22 mouse cellular contexts compared by ENCODE assay signal in the genomic region with DNA sequence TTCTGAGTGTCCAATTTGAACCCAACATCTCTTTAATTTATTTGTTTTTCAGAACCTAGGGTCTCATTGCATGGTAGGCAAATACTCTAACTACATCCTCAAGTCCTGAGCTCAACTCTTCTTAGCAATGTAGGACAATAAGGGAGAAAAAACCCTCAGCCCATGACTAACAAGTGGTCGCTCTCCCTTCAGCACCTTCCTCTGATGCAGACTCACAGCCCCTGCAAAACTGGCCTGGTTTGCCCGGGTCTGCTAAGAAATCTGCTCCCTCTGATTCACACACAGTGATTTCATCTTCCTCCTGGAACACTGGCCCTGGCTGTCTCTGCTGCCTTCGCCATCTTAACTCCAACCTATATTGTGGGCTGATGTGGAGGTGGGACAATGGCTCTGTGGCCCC. TPM values are rescaled to one million over a fixed set of nuclear protein-coding genes. Genes with fewer than 3 reads are reported as not detected.
DNase-seq lines count a peak whose midpoint lies in the region; ATAC-seq and TF ChIP-seq lines count a peak whose summit lies in the region.
"Had no signal": no experiment of that assay in that cellular context is flagged by ENCODE, and none has a peak within 500 bp of the region (broad histone marks: within the 10 kb centered on the region; RNA-seq: fewer than 3 reads in every experiment).

No protein-coding gene starts in this region.

- peak; percentile 46 for DNase-seq in kidney, postnatal 0 days (ENCODE audit: low spot score)
- DNase-seq in kidney, postnatal 14 days, result no peak
- peak; percentile 15 for DNase-seq in MEL (ENCODE audit: low read depth, low spot score)
- peak; percentile 49 for DNase-seq in embryo, embryonic 10.5 days (ENCODE audit: low spot score)
- peak; percentile 31 for DNase-seq in forelimb bud, embryonic 11.5 days (ENCODE audit: low read depth, low spot score)
- no peak for DNase-seq in layer of hippocampus, postnatal 25 days (ENCODE audit: extremely low spot score in 1 of 2, low spot score in 1 of 2)
- no peak for DNase-seq in urinary bladder, adult 18-20 months (ENCODE audit: low spot score in 2 of 2)
- no peak for DNase-seq in heart, adult 9 months (ENCODE audit: low spot score in 2 of 2)
- DNase-seq: adrenal gland, postnatal 25 days; cerebellum, adult 9-11 months; gastrocnemius, postnatal 14 days; heart, adult 18-20 months; kidney, adult 8-10 months; kidney, postnatal 25 days; lung, postnatal 10 days; thymus, postnatal 25 days had no signal

- no peak for ATAC-seq in kidney, postnatal 0 days (replicated peaks; ENCODE audit: low FRiP score, low read depth)
- ATAC-seq: intestine, embryonic 15.5 days; midbrain, embryonic 13.5 days had no signal

- no peaks in the 10 kb centered on the region for H3K79me2 ChIP-seq in MEL (ENCODE audit: control insufficient read depth, insufficient read depth, low read length, poor library complexity)

- H3K4me3 ChIP-seq in kidney, postnatal 0 days (replicated peaks; ENCODE audit: low read depth, low read length), result no peak overlapping the region
- no peak overlapping the region for H3K4me3 ChIP-seq in MEL (ENCODE audit: control insufficient read depth in 1 of 2, insufficient read depth in 1 of 2, low read depth in 2 of 2, low read length in 2 of 2)
- H3K4me3 ChIP-seq: forebrain, embryonic 12.5 days; hindbrain, embryonic 15.5 days; intestine, embryonic 15.5 days; left cerebral cortex, adult 2 months; midbrain, embryonic 13.5 days; stomach, embryonic 15.5 days had no signal

- no peak for TF ChIP-seq EP300 in MEL (IDR thresholded peaks at IDR 0.05; ENCODE audit: low read depth in 1 of 2, low read length in 2 of 2)

- H3K4me2 ChIP-seq in kidney, postnatal 0 days (ENCODE audit: low read length), result no peak overlapping the region
- H3K4me2 ChIP-seq: forebrain, embryonic 12.5 days; hindbrain, embryonic 15.5 days; intestine, embryonic 15.5 days; midbrain, embryonic 13.5 days; stomach, embryonic 15.5 days had no signal

- H3K9me3 ChIP-seq in kidney, postnatal 0 days (replicated peaks; ENCODE audit: low read length), result no peaks in the 10 kb centered on the region
- H3K9me3 ChIP-seq in MEL (replicated peaks; ENCODE audit: insufficient read depth, low read length), result no peaks in the 10 kb centered on the region
- H3K9me3 ChIP-seq: forebrain, embryonic 12.5 days; hindbrain, embryonic 15.5 days; intestine, embryonic 15.5 days; midbrain, embryonic 13.5 days; stomach, embryonic 15.5 days had no signal

- no peak overlapping the region for H3K9ac ChIP-seq in kidney, postnatal 0 days (ENCODE audit: low read depth, low read length)
- H3K9ac ChIP-seq in MEL (ENCODE audit: control insufficient read depth, low read depth, low read length, poor library complexity, severe bottlenecking), result no peak overlapping the region
- H3K9ac ChIP-seq: forebrain, embryonic 12.5 days; hindbrain, embryonic 15.5 days; intestine, embryonic 15.5 days; midbrain, embryonic 13.5 days; stomach, embryonic 15.5 days had no signal

- no peak for TF ChIP-seq POLR2A in MEL (IDR thresholded peaks at IDR 0.05; ENCODE audit: control insufficient read depth in 1 of 2, insufficient read depth in 1 of 2, low read depth in 1 of 2, low read length in 2 of 2, poor library complexity in 1 of 2)

- TF ChIP-seq CTCF in kidney, postnatal 0 days (IDR thresholded peaks at IDR 0.05; ENCODE audit: low read depth), result no peak
- no peak for TF ChIP-seq CTCF in MEL (IDR thresholded peaks at IDR 0.05 in 2 of 3, conservative IDR thresholded peaks at IDR 0.05 in 1 of 3; ENCODE audit: control insufficient read depth in 1 of 3, insufficient read depth in 1 of 3, low read depth in 2 of 3, low read length in 3 of 3, poor library complexity in 1 of 3, severe bottlenecking in 1 of 3)

- no peak for TF ChIP-seq RAD21 in MEL (IDR thresholded peaks at IDR 0.05; ENCODE audit: low read depth, low read length)

- 62% methylated on average over 3 of the region's 3 CpGs for WGBS in kidney, postnatal 0 days

- no peaks in the 10 kb centered on the region for H3K36me3 ChIP-seq in kidney, postnatal 0 days (ENCODE audit: insufficient read depth, low read length)
- H3K36me3 ChIP-seq in MEL (ENCODE audit: control insufficient read depth in 1 of 2, insufficient read depth in 2 of 2, low read length in 2 of 2), result no peaks in the 10 kb centered on the region
- H3K36me3 ChIP-seq: forebrain, embryonic 12.5 days; hindbrain, embryonic 15.5 days; intestine, embryonic 15.5 days; midbrain, embryonic 13.5 days; stomach, embryonic 15.5 days had no signal

- no peaks in the 10 kb centered on the region for H3K4me1 ChIP-seq in kidney, postnatal 0 days (replicated peaks; ENCODE audit: insufficient read depth, low read length)
- H3K4me1 ChIP-seq in MEL (ENCODE audit: control insufficient read depth in 1 of 2, insufficient read depth in 2 of 2, low read length in 2 of 2), result no peaks in the 10 kb centered on the region
- H3K4me1 ChIP-seq: forebrain, embryonic 12.5 days; hindbrain, embryonic 15.5 days; intestine, embryonic 15.5 days; midbrain, embryonic 13.5 days; stomach, embryonic 15.5 days had no signal

- no peak overlapping the region for H3K27ac ChIP-seq in kidney, postnatal 0 days
- no peak overlapping the region for H3K27ac ChIP-seq in MEL (ENCODE audit: control insufficient read depth, low read depth, low read length)
- H3K27ac ChIP-seq: forebrain, embryonic 12.5 days; hindbrain, embryonic 15.5 days; intestine, embryonic 15.5 days; left cerebral cortex, adult 2 months; midbrain, embryonic 13.5 days; stomach, embryonic 15.5 days had no signal

- H3K27me3 ChIP-seq in kidney, postnatal 0 days (ENCODE audit: insufficient read depth, low read length), result no peaks in the 10 kb centered on the region
- no peaks in the 10 kb centered on the region; a peak in 1 of 4 replicates for H3K27me3 ChIP-seq in MEL (ENCODE audit: control insufficient read depth in 1 of 2, insufficient read depth in 2 of 2, low read length in 2 of 2)
- H3K27me3 ChIP-seq: forebrain, embryonic 12.5 days; hindbrain, embryonic 15.5 days; intestine, embryonic 15.5 days; midbrain, embryonic 13.5 days; stomach, embryonic 15.5 days had no signal

TF ChIP-seq in MEL, 35 proteins besides CTCF, POLR2A, EP300 and RAD21:
- TF ChIP-seq MAFK (IDR thresholded peaks at IDR 0.05; ENCODE audit: borderline replicate concordance, low read depth, low read length) (no peak), MXI1 (IDR thresholded peaks at IDR 0.05; ENCODE audit: low read depth, low read length) (no peak), SIN3A (IDR thresholded peaks at IDR 0.05; ENCODE audit: low read length) (no peak), ZNF384 (IDR thresholded peaks at IDR 0.05; ENCODE audit: low read depth, low read length) (no peak), TCF12 (IDR thresholded peaks at IDR 0.05; ENCODE audit: low read depth, low read length) (no peak), HCFC1 (IDR thresholded peaks at IDR 0.05; ENCODE audit: low read depth, low read length) (no peak), E2F4 (IDR thresholded peaks at IDR 0.05; ENCODE audit: borderline replicate concordance, low read depth, low read length) (no peak), RCOR1 (IDR thresholded peaks at IDR 0.05; ENCODE audit: low read depth, low read length) (no peak), TBP (IDR thresholded peaks at IDR 0.05; ENCODE audit: low read depth, low read length) (no peak), NRF1 (IDR thresholded peaks at IDR 0.05; ENCODE audit: insufficient read depth, low read depth, low read length, poor library complexity, severe bottlenecking) (no peak), MAZ (IDR thresholded peaks at IDR 0.05; ENCODE audit: low read depth, low read length) (no peak), MYC (IDR thresholded peaks at IDR 0.05; ENCODE audit: low read depth, low read length) (no peak), ETS1 (IDR thresholded peaks at IDR 0.05; ENCODE audit: low read depth, low read length) (no peak), CHD1 (IDR thresholded peaks at IDR 0.05; ENCODE audit: low read depth, low read length) (no peak), MYB (IDR thresholded peaks at IDR 0.05; ENCODE audit: low read depth, low read length) (no peak), SMC3 (IDR thresholded peaks at IDR 0.05; ENCODE audit: low read depth, low read length) (no peak), ZKSCAN1 (IDR thresholded peaks at IDR 0.05; ENCODE audit: low read depth, low read length) (no peak)

RNA-seq across cellular contexts. Expression of a gene that starts 24.0 kb away (rescaled TPM):
- 4.1 and 4.3 TPM in 2 replicates for polyA plus RNA-seq in kidney, postnatal 0 days (2015; fragmentation: Nextera tagmentation; extraction: Ambion mirVana)
- total RNA-seq in MEL (2012; rRNA removed), result 0.10 and 0.50 TPM in 2 replicates
- under 1 TPM in 1 of 2 experiments, not detected in 1; 0.95 TPM for polyA plus RNA-seq in MEL (2012; ENCODE audit: insufficient read depth in 1 of 2, insufficient read length in 2 of 2, low read depth in 1 of 2, low replicate concordance in 2 of 2, missing spikeins in 1 of 2)
- total RNA-seq in layer of hippocampus, postnatal 25 days (2021), result 1 to 10 TPM; 3.1 to 6.4 TPM
- polyA plus RNA-seq: forebrain, embryonic 12.5 days had no signal

RNA-seq across cellular contexts. Expression of a gene that starts 48.3 kb away (rescaled TPM):
- 103 and 117 TPM in 2 replicates for polyA plus RNA-seq in kidney, postnatal 0 days (2015; fragmentation: Nextera tagmentation; extraction: Ambion mirVana)
- 33.7 and 34.9 TPM in 2 replicates for total RNA-seq in MEL (2012; rRNA removed)
- polyA plus RNA-seq in MEL (2012; ENCODE audit: insufficient read depth in 1 of 2, insufficient read length in 2 of 2, low read depth in 1 of 2, low replicate concordance in 2 of 2, missing spikeins in 1 of 2), result 10 to 100 TPM in 1 of 2 experiments, not detected in 1; 44.9 TPM
- 10 to 100 TPM; 79.7 to 81.8 TPM for total RNA-seq in layer of hippocampus, postnatal 25 days (2021)

RNA-seq across cellular contexts. Expression of a gene that starts 48.6 kb away (rescaled TPM):
- 31.0 and 34.5 TPM in 2 replicates for polyA plus RNA-seq in kidney, postnatal 0 days (2015; fragmentation: Nextera tagmentation; extraction: Ambion mirVana)
- total RNA-seq in MEL (2012; rRNA removed), result 11.6 and 12.9 TPM in 2 replicates
- polyA plus RNA-seq in MEL (2012; ENCODE audit: insufficient read depth in 1 of 2, insufficient read length in 2 of 2, low read depth in 1 of 2, low replicate concordance in 2 of 2, missing spikeins in 1 of 2), result 10 to 100 TPM in 1 of 2 experiments, not detected in 1; 23.5 TPM
- 10 to 100 TPM; 42.1 to 58.4 TPM for total RNA-seq in layer of hippocampus, postnatal 25 days (2021)

Comparison
In these comparisons a context has a peak if more than half of its experiments do, and no peak if none do; other contexts are left out.
1. DNase-seq: peak in kidney, postnatal 0 days (single experiment), MEL (single experiment), embryo, embryonic 10.5 days (single experiment) and forelimb bud, embryonic 11.5 days (single experiment); none in kidney, postnatal 14 days (single experiment), layer of hippocampus, postnatal 25 days (0 of 2), urinary bladder, adult 18-20 months (0 of 2) and heart, adult 9 months (0 of 2).